Mouse (Mus musculus) cerebellum, adult 18-20 months (tissue): ENCODE results near the gene Smox.

Source experiments
- DNase-seq, 2 experiments: peaks; one replicate each; pipeline ENCODE4 v3.0.0; 2021

The Smox gene

DNA sequence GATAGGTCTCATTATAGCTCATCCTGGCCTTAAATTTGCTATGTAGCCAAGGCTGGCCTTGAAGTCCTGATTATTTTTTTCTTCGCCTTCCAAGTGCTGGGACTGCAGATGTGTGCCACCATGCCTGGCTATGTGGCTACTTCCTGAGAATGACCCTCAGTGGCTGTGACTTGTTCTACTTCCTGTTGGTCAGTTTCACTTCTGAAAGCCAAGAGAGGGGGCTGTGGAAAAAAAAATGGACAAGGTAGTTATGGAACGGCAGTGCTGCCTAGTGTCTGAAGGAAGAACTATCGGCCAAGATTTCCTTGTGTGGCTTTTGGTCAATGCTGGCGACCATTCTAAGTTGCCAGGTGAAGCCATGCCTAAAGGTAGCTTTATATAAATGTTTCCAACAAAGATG is 26.3 kb downstream of the Smox start:
- DNase-seq = no peak

DNA sequence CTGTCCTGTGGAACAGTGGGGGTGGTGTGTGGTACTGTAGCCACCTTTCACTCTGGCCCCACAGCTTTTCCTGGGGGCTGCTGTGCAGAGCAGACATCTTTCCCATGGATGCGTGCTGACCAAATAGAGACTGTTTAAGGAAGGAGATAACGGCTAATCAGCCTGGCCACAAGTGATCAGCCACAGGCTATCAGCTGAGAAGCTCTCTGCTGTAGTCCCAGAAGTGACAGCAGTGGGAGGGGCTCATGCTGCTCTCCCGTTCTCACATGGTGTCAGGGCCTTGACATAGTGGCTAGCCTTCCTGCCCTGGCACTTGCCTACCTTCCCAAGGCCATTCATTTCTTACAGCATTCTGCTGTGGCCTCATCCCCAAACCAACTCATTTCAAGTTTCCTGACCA is 27.5 kb downstream of the Smox start:
- DNase-seq = no peak

DNA sequence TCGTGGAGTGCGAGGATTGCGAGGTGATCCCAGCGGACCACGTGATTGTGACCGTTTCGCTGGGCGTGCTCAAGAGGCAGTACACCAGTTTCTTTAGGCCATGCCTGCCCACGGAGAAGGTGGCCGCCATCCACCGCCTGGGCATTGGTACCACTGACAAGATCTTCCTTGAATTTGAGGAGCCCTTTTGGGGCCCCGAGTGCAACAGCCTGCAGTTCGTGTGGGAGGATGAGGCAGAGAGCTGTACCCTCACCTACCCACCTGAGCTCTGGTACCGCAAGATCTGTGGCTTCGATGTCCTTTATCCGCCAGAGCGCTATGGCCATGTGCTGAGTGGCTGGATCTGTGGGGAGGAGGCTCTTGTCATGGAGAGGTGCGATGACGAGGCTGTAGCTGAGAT is 29.4 kb downstream of the Smox start:
- DNase-seq = no peak

DNA sequence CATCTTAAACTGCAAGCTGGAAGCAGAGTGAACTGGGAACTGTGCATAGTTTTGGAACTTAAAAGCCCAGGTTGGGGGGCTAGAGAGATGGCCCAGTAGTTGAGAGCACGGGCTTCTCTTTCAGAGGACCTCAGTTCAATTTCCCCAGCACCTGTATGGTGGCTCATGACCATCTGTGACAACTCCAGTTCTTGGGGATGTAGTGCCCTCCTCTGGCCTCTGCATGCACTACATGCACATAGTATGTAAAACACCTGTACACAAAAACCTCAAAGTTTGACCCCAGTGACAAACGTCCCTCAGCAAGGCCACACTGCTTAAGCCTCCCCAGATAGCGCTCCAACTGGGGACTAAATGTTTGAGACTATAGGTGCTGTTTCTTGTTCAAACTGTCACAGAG is 35.8 kb downstream of the Smox start:
- DNase-seq = peak in 1 of 2 experiments; percentile 33

DNA sequence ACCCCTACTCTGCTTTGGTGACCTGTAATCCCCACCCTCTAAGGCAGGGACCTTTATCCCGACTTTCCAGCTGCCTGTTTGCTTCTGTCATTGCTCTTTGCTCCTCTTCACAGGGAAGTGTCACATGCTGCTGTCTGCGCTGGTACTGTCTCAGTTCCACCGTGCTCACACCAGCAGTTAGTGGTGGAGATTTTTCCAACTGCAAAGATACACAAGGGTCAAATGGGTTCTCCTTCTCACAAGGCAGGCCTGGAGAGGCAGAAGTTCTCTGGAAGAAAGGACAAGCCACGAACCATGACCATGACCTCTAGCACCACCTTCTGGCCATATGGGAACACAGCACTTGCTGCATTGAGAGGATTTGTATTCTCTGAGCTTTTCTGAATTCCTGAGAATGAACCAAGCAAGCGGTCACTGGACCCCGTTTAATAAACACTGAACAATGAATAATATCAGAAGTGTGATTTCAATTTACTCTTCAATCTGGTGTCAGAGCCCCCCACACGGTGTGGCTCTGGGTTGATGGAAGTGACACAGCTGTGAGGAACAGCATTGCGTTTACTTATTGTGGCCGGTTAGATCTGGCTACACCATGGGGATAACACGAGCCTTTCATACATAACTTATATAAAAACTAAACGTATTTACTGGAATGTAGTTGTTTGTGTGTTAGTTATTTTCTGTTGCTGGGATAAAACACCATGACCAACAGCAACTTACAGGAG is 38.8 kb downstream of the Smox start:
- peak; percentile 65 to 70 for DNase-seq

DNA sequence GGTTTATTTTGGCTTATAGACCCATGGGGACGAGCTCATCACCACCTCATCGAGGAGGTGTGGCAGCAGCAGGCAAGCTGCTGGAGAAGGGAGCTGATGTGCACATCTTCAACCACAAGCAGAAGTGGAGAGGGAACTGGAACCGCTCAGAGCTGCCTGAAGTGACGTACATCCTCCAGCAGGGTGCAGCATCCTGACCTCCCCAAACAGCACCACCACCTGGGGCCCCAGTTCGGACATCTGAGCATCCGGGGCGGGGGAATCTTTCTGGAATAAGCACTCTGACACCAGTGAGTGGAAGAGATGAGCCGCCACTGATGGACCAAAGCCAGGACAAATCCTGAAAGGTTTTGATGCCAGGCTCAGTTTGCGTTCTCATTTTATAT is 39.3 kb downstream of the Smox start:
- peak; percentile 51 to 61 for DNase-seq

DNA sequence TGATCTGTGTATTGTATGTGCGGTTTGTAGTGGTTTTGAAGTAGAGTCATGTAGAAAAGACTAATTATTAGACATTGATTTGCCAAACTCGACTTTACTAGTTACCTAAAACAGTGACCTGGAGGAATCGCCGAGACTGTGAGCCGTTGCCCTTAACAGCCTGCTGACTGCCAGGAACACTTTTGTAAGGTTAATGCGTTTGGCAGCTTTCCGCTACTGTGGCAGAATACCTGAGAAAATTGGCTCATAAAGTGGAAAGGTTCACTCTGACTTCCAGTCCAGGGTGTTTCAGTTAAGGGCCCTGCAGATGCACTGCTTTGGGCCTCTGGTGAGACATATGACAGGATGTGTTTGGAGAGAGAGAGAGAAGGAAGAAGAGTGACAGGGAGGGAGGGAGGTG is 40.0 kb downstream of the Smox start:
- no peak for DNase-seq

DNA sequence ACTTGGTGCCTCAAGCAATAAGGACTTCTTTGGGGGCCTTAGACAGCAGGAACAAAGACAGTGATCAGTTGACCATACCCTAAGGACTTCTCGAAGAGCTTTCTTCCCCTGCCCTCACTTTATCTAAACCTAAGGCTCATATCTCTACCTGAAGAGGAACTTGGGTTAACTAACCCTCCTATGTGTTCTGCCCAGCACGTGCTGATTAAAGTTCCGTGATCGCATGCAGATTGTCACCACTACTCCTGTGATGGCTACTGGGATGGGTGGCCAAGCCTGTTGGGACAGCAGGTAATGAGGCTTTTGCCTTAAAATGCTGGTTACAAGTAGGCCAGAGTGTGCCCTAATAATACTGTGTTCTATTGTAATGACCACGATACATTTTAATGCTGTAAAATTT is 43.9 kb downstream of the Smox start:
- DNase-seq = no peak

DNA sequence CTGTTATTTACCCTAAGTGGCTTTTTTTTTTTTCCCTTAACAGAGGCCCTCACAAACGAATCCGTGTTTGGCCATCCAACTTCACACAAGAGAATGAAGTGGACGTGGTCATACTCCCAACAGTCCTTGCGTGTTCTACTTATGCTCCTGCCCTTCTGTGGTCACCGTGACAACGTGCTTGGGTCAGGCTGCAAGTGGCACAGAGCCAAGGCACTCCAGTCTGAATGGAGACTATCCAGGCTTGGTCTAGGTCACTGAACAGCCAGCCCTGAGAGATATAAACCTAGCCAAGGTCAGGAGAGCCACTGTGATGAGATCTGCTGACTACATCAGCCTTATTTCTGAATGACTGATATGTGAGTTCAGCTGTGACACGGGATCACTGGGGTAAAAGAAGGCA is 47.0 kb downstream of the Smox start:
- no peak for DNase-seq

DNA sequence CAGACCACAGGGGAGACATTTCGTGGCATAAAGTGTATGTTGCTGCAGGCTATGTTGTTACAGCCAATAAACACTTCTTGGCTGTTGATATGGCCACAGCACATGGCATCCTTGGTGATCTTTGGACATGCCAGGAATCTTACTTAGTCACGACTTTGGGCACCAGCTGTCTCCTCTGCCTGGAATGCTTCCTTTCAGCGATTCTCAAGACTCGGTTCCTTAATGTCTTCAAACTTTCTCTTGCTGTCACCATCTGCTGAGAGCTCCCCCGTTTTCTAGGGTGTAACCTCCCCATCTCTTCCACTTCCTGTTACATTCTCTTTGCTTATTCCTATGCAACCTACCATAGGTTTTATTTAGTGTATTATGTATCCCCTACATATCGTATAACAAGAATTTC is 48.5 kb downstream of the Smox start:
- no peak for DNase-seq

DNA sequence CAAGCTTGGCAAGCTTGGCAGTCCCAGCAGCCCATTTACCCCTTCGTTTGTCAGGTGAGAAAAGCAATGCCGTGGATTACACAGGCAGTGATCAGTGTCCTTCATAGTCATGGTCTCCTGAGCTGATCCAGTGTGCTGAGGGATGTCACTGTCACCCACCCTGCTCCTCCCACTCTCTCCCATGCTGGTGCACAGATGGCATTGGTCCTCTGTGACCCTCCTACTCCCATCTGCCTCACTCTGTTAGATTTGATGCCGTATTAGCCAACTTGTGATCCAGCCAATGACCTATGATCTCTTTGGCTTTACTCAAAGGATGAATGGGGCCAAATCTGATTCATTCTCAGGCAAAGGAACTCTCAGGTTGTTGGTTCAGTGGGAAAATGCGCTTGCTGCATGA is 50.4 kb downstream of the Smox start:
- peak; percentile 60 to 63 for DNase-seq

DNA sequence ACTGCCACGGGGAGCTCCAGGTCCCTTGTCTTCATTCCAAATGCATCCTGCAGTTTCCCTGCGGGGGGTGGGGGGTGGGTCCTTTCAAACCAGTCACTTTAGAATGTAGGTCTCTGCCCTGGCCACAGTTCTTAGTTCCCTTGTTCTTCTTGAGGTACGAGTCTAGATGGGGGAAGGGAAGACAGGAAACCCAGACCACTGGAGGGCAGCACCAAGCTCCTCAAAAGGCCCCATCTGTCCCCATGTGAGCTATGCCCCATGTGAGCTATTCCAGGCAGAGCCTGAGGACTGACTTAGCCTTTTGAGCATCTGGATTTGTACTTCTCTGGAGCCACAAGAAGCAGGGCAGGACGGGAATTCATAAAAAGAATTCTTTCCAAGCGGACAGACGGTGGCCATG is 51.2 kb downstream of the Smox start:
- no peak for DNase-seq

DNA sequence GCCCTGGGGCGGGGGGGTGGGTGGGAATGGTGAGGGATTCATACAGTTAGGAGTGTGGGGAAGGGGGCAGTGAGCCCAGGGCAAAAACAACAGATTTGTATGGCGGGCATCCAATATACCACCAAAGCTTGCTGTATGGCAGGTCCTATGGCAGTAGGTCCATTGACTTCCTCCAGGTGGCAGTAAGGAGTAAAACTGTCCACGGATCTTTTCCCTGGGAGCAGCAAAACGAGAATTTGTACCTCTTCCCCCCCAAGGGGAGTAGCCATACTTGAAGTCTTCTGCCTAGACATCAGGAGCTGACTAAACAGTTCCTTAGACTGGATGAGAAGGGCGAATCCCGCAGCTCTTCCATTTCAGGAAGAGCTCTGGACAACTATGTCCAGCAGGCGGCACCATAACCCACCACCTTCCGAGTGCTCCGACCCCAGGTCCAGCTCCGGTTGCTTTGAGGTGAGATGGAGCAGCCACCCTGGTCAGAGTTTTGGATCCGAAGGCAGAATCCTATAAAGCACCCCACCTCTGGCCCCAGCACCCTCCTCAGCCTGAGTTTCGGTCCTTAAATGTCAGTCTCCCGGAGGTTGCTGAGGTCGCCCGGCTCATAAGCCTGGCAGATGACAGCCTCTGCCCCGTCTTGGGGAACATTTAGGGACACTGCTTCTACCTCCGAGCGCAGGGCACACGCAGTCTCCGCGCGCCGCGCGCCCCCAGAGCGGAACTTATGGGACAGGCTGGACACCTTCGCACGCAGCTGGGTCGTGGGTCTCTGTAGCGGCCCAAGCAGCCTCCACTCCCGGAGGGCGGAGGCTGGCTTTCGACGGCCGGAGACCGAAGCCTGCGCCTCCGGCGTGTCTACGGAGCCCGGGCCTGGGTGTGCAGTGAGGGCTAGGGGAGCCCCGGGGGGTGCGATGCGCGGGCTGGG is 54.4 kb downstream of the Smox start:
- DNase-seq = peak; percentile 41 to 57

DNA sequence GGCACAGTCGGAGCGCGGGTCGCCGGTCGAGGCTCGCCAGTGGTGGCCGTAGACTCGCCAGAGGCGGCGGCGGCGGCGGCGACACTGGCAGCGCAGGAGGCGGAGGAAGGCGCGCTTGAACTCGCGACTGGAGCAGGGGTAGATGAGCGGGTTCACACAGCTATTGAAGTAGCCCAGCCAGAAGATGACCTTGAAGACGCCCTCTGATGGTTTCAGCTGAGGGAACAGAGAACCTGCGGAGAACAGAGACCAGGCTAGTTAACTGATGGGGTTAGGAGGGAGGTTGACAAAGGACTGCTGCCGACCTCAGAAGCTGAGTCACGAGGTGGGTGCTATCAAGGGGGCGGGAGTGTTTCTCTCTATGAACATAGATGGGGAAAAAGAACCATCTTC is 55.0 kb downstream of the Smox start:
- DNase-seq = no peak

DNA sequence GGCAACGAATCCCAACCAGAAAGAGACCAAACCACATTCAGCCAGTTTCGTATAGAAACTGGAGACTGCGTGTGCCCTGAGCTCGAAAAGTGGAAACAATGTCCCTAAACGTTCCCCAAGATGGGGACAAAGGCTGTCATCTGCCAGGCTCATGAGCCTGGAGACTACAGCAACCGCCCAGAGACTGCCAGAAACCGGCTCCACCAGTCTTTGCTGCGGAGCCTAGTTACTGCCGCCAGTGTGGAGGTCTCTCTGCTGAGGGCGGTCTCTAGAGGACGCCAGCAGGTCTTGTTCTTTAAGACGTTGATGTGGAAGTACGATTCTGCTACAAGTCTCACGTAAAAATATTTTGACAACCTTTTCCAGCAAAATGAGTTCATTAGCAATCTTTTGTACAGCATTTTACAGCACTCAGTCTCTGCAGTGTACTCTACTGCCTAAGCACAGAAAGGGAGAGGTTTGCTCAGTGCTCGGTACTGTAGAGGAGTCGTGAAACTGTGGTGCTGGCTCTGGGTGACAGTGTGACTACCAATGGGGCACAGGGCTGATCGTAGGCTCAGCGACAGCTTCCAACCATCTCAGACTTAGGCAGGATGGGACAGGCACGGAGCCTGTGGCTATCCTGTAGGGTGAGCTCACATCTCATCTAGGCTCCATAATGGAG is 55.6 kb downstream of the Smox start:
- no peak for DNase-seq

DNA sequence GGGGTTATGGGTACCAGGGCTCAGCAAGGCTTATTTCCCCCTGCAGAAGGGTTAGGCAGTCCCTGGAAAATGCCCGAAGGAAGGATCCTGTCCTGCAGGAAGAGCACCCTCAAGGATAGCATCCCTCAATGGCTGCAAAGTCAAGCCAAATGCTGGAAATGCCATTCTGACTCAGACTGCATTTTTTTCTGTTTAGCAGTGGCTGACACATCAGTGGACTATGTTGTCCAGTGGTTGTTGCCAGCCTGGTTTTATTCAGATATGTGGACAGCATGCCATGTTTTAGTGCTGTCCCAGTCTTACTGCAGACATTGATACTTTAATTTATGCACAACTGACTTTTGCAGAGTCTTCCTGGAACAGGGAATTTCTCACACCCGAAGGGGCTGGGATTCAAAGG is 57.0 kb downstream of the Smox start:
- no peak for DNase-seq

DNA sequence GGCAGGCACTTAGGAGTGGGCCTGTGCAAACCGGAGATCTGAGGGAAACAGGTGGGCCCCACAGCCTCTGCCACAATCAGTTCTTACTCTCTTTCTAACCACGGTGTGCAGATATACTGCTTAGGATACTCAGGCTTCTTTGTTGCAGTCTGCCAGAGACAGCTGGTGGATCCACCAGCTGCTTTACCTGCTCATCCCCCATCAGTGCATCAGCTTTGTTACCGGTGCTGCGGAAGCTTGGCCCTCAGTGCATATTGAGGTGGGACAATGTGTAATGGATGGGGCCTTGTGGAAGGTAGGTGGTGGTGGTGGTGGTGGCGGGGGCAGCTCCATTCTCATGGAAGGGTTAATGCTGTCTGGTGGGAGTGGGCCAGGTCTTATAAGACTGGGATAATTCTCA is 57.8 kb downstream of the Smox start:
- no peak for DNase-seq

DNA sequence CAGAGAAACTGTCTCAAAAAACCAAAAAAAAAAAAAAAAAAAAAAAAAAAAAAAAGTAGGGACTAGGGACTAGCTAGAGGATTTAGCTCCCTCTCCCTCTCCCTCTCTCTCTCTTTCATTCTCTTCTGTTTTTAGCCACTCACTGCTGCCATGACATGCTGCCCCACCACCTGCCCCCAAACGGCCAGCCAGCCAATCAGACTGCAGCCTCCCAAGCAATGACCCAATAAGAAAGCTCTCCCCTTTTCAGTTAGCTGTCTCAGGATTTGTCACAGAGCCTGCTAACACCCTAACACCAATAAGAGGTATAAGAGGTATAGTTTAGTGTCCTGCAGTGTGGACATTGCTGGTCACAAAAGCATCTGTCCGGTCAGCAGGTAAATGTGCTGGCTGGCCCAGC is 59.2 kb downstream of the Smox start:
- no peak for DNase-seq

DNA sequence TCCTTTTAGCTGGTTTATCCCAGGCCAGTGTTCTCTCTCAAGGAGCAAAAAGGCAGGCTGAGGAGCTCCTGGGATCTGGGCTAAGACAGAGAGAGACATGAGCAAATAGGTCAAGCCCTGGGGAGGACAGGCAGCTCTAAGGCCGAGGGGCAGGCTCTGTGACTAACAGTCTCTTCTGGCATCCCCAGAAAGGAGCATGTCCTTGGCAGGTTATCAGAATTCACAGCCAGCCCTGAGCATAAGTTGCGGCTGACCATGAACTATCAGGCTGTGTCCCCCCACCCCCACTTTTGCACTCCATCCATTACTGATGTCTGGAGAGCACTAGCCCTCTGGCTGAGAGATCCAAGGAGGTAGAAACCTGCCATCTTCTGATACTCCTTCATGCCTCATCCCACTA is 59.6 kb downstream of the Smox start:
- DNase-seq = no peak

DNA sequence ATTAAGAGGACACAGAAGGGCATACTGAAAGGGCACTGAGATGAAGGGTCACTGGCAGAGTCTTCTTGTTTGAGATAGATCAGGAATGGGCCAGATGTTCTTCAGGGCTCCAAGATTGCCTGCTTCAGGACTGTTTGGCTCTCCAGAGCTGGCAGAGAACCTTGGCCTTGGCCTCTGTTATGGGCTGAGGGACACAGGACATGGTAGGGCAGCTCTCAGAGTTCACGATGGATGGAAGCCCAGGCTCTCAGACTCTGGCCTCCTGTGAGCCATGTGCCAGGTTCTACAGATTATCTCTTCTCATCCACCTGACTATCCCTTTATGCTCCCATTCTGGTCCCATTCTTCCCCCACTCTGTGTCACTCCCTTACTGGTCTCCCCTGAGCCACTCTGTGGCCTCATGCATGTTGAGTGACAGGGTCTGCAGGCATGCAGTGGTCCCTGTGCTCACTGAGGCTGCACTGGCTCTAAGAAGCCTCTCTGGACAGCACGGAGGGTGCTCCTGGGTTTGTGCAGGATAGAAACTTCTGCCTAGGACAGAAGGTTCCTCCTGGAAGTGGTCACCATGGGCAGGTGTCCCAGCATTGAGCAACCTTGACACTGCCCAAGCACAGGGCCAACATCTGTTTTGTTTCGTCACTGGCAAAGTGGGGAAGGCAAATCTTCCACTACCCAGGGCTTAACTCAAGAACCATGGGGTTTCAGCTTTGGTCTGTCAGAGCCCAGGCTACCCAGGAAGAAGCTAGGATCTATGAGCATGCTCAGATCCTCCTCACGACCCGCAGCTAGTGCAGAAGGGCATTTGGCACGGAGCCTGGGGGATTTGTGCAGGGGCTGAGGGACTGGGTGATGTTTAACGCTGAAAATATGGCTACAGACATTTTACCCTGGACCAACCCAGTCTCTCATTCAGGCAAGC is 60.7 kb downstream of the Smox start:
- DNase-seq = no peak

DNA sequence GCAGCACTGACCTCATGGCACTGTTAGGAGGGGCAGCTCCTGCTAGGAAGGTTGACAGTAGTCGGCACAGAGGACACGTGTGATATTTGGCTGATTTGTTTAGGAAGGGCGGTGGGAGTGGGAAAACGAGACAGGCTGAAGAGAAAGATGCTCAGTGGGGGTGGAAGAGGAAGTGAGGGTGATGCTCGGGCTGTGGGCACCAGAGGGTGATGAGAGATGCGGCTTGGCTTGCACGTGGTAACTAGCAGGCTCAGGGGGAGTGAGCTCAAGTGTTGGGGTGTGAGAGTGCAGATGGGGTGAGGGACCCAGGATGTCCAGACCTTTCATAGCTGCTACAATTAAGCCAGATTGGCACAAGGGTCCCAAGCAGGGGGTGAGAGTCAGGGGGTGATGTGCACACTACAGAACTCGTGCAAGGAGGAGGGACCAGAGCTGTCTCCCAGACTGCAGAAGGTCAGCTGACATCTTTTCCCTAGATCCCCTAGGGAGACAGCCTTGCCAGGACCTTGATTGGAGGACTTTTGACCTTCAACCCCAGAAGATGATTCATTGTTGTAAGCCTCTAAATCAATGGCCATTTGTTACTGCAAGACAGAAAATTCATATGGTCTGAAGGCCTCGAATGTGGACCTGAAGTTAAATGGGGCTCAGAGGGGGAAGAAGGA is 61.6 kb downstream of the Smox start:
- no peak for DNase-seq

DNA sequence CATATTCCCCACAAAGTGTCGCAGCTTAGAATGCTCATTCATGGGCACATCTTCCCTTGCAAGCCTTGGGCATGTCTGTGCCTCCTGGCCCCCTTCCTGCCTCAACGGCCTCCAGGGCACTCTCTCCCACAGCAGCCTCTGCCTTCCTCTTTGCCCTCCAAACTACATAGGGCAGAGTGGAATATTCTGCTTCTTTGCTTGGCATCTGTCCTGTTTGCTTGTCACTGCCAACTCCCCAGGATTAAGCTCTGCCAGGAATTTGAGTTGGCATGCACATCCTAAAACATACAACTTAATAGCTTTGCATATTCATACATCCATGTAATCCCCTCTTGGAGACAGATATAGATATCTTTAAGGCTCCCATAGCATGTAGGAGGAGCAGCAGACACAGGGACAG is 66.6 kb downstream of the Smox start:
- DNase-seq = no peak
